Mouse (Mus musculus): Measurements from ENCODE around the gene Zfp597. TPM values are rescaled to one million over a fixed set of nuclear protein-coding genes. Genes with fewer than 3 reads are reported as not detected.

Zfp597 gene
- polyA plus RNA-seq, 1 experiment from 2014 or later: 5.9 TPM

DNA sequence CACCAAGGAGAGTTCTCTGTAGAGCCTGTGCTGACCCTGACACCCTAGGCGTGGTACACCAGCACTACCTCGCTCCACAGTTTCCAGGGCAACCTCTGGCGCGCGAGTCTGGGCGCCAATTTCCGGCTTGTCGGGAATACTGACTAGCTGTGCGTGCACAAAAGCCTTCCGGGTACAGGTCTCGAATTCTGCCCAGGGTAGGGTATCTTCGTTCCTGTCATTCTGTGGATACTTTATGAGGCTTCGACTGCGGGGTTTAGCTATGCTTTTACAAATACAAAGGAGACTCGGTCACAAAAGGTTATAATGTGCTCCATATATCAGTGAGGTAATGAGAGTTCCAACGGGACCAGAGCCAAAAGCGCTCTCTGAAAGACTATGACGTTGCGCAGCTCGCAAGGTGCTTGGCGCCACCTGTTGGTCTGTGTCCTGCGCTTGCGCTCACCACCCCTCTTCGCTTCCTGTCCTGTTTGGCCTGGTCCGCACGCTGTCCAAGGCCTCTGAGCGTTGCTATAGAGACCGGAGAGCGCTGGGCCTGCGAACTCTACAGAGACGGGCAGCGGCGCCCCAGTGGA lies 24.3 kb upstream of the Zfp597 start, which contains the start of the genes 1700037C18Rik and Cluap1:
TSS of gene 1700037C18Rik (minus strand) at position 153 of the 575 bp plus-strand sequence.
TSS of gene Cluap1 (plus strand) at position 265 of the 575 bp plus-strand sequence.
- H3K4me2 ChIP-seq: peak within 1 kb of the TSS; percentile 68
- 0 out of 2 replicates have a peak, but pooled peaks cover 2% of the 10 kb centered on the region for H3K4me1 ChIP-seq (replicated peaks; ENCODE audit: control insufficient read depth, insufficient read depth, low read length)
- H3K4me3 ChIP-seq (ENCODE audit: low read depth, low read length): peak within 1 kb of the TSS; percentile 66
- peak; percentile 88 for DNase-seq (ENCODE audit: low spot score)
- H3K9me3 ChIP-seq (ENCODE audit: control insufficient read depth, low read length): no peaks in the 10 kb centered on the region
- H3K36me3 ChIP-seq (ENCODE audit: control insufficient read depth, insufficient read depth, low read length): peaks cover 11% of the 10 kb centered on the region
- under 1% methylated on average over 33 of the region's 33 CpGs for WGBS
- peak; percentile 96 for ATAC-seq (replicated peaks; ENCODE audit: low FRiP score)
- H3K27ac ChIP-seq (ENCODE audit: low read depth, low read length): peak within 1 kb of the TSS; percentile 35; the same call in 1 of the 2 replicates
- no peaks in the 10 kb centered on the region for H3K27me3 ChIP-seq (replicated peaks; ENCODE audit: control insufficient read depth, insufficient read depth, low read length)
- H3K9ac ChIP-seq (ENCODE audit: low read depth, low read length): peak within 1 kb of the TSS; percentile 80

DNA sequence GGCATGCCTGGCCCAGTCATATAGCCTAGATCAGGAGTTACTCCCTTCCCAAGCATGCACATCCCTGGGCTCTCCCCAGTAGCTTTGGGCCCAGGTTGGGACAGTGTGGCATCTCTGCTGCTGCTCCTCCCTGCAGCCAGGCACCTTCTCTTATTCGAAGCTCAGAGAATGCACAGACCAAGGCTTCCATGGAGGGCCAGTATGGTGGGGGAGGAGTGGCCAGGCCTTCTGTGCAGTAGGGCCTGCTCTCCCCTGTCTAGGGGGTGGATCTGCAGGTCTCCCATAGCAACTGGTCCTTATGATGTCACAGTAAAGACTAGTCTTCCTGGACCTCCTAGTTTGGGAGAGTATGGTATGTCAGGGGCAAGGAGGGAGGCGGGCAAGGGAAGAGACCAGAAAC lies 23.1 kb upstream of the Zfp597 start:
- peaks cover 5% of the 10 kb centered on the region; the same call in 1 of the 2 replicates for H3K36me3 ChIP-seq (ENCODE audit: control insufficient read depth, insufficient read depth, low read length)
- ATAC-seq (replicated peaks; ENCODE audit: low FRiP score): no peak
- no peaks in the 10 kb centered on the region for H3K27me3 ChIP-seq (replicated peaks; ENCODE audit: control insufficient read depth, insufficient read depth, low read length)
- no peak overlapping the region for H3K4me3 ChIP-seq (ENCODE audit: low read depth, low read length)
- 79% methylated on average over 2 of the region's 2 CpGs for WGBS
- H3K9ac ChIP-seq (ENCODE audit: low read depth, low read length): no peak overlapping the region
- no peaks in the 10 kb centered on the region for H3K9me3 ChIP-seq (ENCODE audit: control insufficient read depth, low read length)
- H3K4me2 ChIP-seq: peak overlapping the region; percentile 68; the same call in 1 of the 2 replicates
- DNase-seq (ENCODE audit: low spot score): no peak
- no peak overlapping the region for H3K27ac ChIP-seq (ENCODE audit: low read depth, low read length)
- H3K4me1 ChIP-seq (replicated peaks; ENCODE audit: control insufficient read depth, insufficient read depth, low read length): 0 out of 2 replicates have a peak, but pooled peaks cover 2% of the 10 kb centered on the region

DNA sequence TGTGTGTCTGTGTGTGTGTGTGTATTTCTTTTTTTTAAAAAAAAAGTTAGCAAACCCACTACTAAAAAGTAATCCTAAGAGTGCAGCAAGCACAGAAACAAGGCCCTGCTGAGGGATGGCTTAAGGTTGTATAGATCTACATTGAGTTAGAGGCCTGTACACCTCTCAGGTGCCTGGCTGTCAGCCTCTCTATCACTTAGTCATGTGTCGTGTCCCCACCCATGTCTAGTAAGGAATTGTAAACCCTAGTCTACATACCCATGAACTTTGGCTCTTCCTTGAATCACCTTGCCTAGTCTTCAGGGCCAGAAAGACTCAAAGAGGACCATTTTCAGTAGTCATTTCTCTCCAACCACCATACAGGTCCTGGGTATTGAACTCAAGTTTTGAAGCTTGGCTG lies 12.2 kb upstream of the Zfp597 start:
- peaks cover 24% of the 10 kb centered on the region for H3K36me3 ChIP-seq (ENCODE audit: control insufficient read depth, insufficient read depth, low read length)
- H3K27me3 ChIP-seq (replicated peaks; ENCODE audit: control insufficient read depth, insufficient read depth, low read length): no peaks in the 10 kb centered on the region
- 88% methylated on average over 1 of the region's 1 CpGs for WGBS
- no peak for DNase-seq (ENCODE audit: low spot score)
- no peaks in the 10 kb centered on the region for H3K9me3 ChIP-seq (ENCODE audit: control insufficient read depth, low read length)
- no peak for ATAC-seq (replicated peaks; ENCODE audit: low FRiP score)
- no peak overlapping the region for H3K4me3 ChIP-seq (ENCODE audit: low read depth, low read length)
- H3K27ac ChIP-seq (ENCODE audit: low read depth, low read length): no peak overlapping the region
- no peak overlapping the region for H3K9ac ChIP-seq (ENCODE audit: low read depth, low read length)
- peaks cover 11% of the 10 kb centered on the region for H3K4me1 ChIP-seq (replicated peaks; ENCODE audit: control insufficient read depth, insufficient read depth, low read length)
- no peak overlapping the region for H3K4me2 ChIP-seq

DNA sequence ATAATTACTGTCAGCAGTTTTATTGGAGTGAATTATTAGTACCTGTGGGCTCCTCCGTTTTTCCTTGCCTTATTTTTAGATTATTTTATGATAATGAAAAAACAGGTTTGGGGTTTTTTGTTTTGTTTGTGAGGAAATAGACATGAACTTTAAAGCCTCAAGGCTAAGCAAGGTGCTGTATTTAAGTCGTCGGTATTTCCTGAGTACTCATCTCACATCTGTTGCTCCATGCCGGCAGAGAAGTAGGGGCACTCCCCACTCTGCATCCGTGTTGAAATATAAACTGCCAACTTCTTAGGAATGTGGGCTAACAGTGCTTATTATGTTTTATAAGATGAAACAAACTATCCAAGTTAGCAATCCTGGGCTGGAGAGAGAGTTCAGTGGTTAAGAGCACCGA lies 11.7 kb upstream of the Zfp597 start:
- Histone ChIP-seq H3K9me3 (ENCODE audit: control insufficient read depth, low read length) (no peaks in the 10 kb centered on the region), H3K4me1 (replicated peaks; ENCODE audit: control insufficient read depth, insufficient read depth, low read length) (peaks cover 11% of the 10 kb centered on the region), H3K4me2 (no peak overlapping the region), H3K27ac (ENCODE audit: low read depth, low read length) (no peak overlapping the region), H3K36me3 (ENCODE audit: control insufficient read depth, insufficient read depth, low read length) (peaks cover 21% of the 10 kb centered on the region), H3K9ac (ENCODE audit: low read depth, low read length) (no peak overlapping the region), H3K4me3 (ENCODE audit: low read depth, low read length) (no peak overlapping the region), H3K27me3 (replicated peaks; ENCODE audit: control insufficient read depth, insufficient read depth, low read length) (no peaks in the 10 kb centered on the region)
- DNase-seq (ENCODE audit: low spot score) (no peak), ATAC-seq (replicated peaks; ENCODE audit: low FRiP score) (no peak)
- 82% methylated on average over 6 of the region's 6 CpGs for WGBS

DNA sequence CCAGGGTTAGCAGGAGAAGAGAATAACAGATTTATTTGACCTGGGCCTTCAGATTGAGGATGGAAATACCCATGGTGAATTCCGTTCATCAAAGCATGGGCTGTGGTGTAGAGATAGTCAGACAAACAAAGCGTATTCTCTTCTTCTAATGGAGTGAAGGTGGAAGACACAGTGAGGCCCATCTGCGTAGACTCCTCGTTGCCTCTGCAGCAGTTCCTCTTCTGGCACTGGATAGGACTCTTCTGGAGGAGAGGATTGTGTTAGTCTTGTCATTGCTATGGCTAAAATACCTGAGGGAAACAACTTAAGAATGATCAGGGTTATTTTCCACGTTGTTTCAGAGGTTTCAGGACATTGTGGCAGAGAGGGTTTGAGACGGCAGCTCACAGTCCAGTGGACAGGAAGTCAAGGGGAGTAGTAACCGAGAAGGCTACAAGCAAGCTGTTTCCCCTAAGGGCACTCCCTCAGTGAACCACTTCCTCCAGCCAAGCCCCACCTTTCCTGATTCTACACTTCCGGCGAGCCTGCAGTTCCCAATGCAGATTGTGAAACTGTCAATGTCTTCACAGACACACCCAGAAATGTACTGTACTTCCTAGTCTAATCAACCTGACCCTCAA lies 10.9 kb upstream of the Zfp597 start:
- peaks cover 11% of the 10 kb centered on the region for H3K4me1 ChIP-seq (replicated peaks; ENCODE audit: control insufficient read depth, insufficient read depth, low read length)
- H3K36me3 ChIP-seq (ENCODE audit: control insufficient read depth, insufficient read depth, low read length): peaks cover 16% of the 10 kb centered on the region
- peak overlapping the region; percentile 46 for H3K4me2 ChIP-seq
- ATAC-seq (replicated peaks; ENCODE audit: low FRiP score) (peak; percentile 62; the same call in 1 of the 2 replicates), DNase-seq (ENCODE audit: low spot score) (no peak)
- no peak overlapping the region; the same call in 1 of the 2 replicates for H3K4me3 ChIP-seq (ENCODE audit: low read depth, low read length)
- peak overlapping the region; percentile 67 for H3K27ac ChIP-seq (ENCODE audit: low read depth, low read length)
- no peak overlapping the region for H3K9ac ChIP-seq (ENCODE audit: low read depth, low read length)
- no peaks in the 10 kb centered on the region for H3K27me3 ChIP-seq (replicated peaks; ENCODE audit: control insufficient read depth, insufficient read depth, low read length)
- WGBS: 45% methylated on average over 9 of the region's 9 CpGs
- H3K9me3 ChIP-seq (ENCODE audit: control insufficient read depth, low read length): no peaks in the 10 kb centered on the region

DNA sequence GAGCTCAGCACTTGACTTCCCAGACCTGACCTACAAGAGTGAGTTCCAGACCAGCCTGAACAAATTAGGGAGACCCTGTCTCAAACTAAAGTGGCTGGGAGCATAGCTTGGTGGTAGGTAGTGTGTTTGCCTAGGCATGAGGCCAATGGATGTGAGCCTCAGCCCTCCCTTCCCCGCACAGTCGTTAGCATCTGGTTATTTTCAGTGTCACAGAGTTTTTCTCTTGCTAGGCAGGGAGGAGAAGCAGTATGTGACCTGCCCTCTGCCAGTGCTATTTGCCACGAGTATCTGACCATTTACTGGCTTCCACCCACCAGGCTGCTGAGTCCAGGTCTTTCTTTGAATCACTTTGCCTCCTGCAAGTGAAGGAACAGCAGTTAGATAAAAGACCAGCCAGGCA lies 9.4 kb upstream of the Zfp597 start:
- no peak for ATAC-seq (replicated peaks; ENCODE audit: low FRiP score)
- Histone ChIP-seq H3K9me3 (ENCODE audit: control insufficient read depth, low read length) (no peaks in the 10 kb centered on the region), H3K4me1 (replicated peaks; ENCODE audit: control insufficient read depth, insufficient read depth, low read length) (peaks cover 11% of the 10 kb centered on the region), H3K9ac (ENCODE audit: low read depth, low read length) (no peak overlapping the region), H3K27ac (ENCODE audit: low read depth, low read length) (no peak overlapping the region), H3K36me3 (ENCODE audit: control insufficient read depth, insufficient read depth, low read length) (peaks cover 11% of the 10 kb centered on the region), H3K4me2 (no peak overlapping the region), H3K4me3 (ENCODE audit: low read depth, low read length) (no peak overlapping the region), H3K27me3 (replicated peaks; ENCODE audit: control insufficient read depth, insufficient read depth, low read length) (no peaks in the 10 kb centered on the region)
- 55% methylated on average over 3 of the region's 3 CpGs for WGBS
- no peak for DNase-seq (ENCODE audit: low spot score)

DNA sequence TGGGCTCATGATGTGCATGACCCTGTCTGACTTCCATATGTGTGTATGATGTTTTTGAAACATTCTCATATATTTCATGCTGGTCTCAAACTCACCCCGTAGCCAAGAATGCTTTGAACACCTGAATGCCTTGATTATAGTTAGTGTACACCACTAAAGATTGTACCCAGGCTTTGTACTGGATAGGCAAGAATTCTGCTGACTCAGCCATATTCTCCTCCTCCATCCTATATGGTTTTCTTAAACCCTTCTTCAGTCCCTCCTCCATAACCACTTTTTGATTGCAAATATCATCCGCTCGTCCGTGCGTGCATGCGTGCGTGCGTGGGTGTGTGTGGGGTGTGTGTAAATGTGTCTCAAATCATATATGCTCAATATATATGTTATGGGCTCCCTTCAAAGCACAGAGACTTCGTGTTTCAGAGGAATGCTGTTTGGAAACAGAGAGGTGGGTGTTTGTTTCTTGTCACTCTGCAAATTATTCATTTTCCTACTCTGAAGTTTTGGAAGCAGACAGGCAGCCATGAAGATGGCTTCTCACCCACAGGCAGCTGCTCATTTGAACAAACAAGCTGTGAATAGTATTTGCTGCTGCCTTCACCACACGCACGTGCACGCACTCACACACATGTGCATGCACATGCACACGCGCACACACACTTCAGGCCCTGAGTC lies 7.4 kb upstream of the Zfp597 start:
- Histone ChIP-seq H3K4me1 (replicated peaks; ENCODE audit: control insufficient read depth, insufficient read depth, low read length) (peaks cover 14% of the 10 kb centered on the region), H3K36me3 (ENCODE audit: control insufficient read depth, insufficient read depth, low read length) (peaks cover 4% of the 10 kb centered on the region), H3K9ac (ENCODE audit: low read depth, low read length) (no peak overlapping the region), H3K9me3 (ENCODE audit: control insufficient read depth, low read length) (no peaks in the 10 kb centered on the region), H3K4me2 (no peak overlapping the region), H3K27ac (ENCODE audit: low read depth, low read length) (no peak overlapping the region), H3K27me3 (replicated peaks; ENCODE audit: control insufficient read depth, insufficient read depth, low read length) (no peaks in the 10 kb centered on the region), H3K4me3 (ENCODE audit: low read depth, low read length) (no peak overlapping the region)
- ATAC-seq (replicated peaks; ENCODE audit: low FRiP score) (no peak), DNase-seq (ENCODE audit: low spot score) (no peak)
- WGBS: 94% methylated on average over 14 of the region's 14 CpGs

DNA sequence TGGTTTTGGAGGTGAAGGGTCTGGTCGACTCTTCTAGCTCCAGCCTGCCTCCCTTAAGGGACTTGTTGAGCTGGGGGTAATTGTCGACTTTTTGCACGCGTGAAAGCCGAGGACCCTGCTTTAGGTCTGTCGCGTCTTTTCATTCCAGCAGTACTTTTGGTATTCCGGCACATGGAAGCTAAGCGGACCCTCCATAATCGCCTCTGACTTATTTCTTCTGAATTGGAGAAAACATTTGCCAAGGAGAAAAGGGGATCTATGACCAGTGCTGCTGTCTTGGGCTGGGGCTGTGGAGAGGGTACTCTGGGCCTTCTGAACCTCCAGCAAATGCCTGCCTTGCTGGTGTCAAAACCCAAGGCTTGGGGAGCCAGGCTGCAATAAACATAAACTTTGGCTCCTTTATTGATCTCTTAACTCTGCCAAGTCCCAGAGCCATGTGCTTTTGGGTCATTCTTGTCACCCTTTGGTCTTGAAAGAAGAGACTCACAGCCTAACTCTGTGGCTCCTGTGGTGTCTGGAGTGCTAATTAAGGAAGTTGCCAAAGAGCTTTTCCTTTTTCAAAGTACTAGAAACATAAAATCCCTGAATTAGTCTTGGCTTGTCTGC lies 807 bp upstream of the Zfp597 start:
- peak overlapping the region; percentile 89 for H3K9ac ChIP-seq (ENCODE audit: low read depth, low read length)
- H3K27ac ChIP-seq (ENCODE audit: low read depth, low read length): peak overlapping the region; percentile 87
- DNase-seq (ENCODE audit: low spot score): no peak
- H3K9me3 ChIP-seq (ENCODE audit: control insufficient read depth, low read length): no peaks in the 10 kb centered on the region
- H3K4me3 ChIP-seq (ENCODE audit: low read depth, low read length): peak overlapping the region; percentile 96
- peak; percentile 6; the same call in 1 of the 2 replicates for ATAC-seq (replicated peaks; ENCODE audit: low FRiP score)
- no peaks in the 10 kb centered on the region for H3K27me3 ChIP-seq (replicated peaks; ENCODE audit: control insufficient read depth, insufficient read depth, low read length)
- peaks cover 15% of the 10 kb centered on the region for H3K4me1 ChIP-seq (replicated peaks; ENCODE audit: control insufficient read depth, insufficient read depth, low read length)
- peak overlapping the region; percentile 91 for H3K4me2 ChIP-seq
- no peaks in the 10 kb centered on the region; the same call in 1 of the 2 replicates for H3K36me3 ChIP-seq (ENCODE audit: control insufficient read depth, insufficient read depth, low read length)
- 5% methylated on average over 10 of the region's 10 CpGs for WGBS

Data from liver, embryonic 11.5 days (tissue).